Mouse (Mus musculus) MEL (cell line): ENCODE results near the gene BC030500.

Experiments
- CHD1 ChIP-seq: IDR thresholded peaks from 2 replicates; pipeline ENCODE4 v1.6.1; 2012; ENCODE audit warnings: low read depth, mild to moderate bottlenecking, inconsistent platforms, low read length, improper control_type of control experiment
- CHD2 ChIP-seq: IDR thresholded peaks from 2 replicates; pipeline ENCODE4 v1.6.1; 2011; ENCODE audit warnings: low read length, improper control_type of control experiment
- CTCF ChIP-seq, 3 experiments: IDR thresholded peaks in 2 of 3; conservative IDR thresholded peaks in 1 of 3; 2 replicates each; pipeline ENCODE4 v1.5.1; 2011 to 2012; ENCODE audit warnings: low read length in 3 of 3, low read depth in 2 of 3, mild to moderate bottlenecking in 2 of 3, improper control_type of control experiment in 1 of 3, inconsistent platforms in 1 of 3, mixed read lengths in 1 of 3, moderate library complexity in 1 of 3; ENCODE audit not compliant: control insufficient read depth in 1 of 3, insufficient read depth in 1 of 3, poor library complexity in 1 of 3, severe bottlenecking in 1 of 3
- EP300 ChIP-seq, 2 experiments: IDR thresholded peaks; 2 replicates each; pipeline ENCODE4 v1.6.1; 2011; ENCODE audit warnings: improper control_type of control experiment in 2 of 2, low read length in 2 of 2, low read depth in 1 of 2, mild to moderate bottlenecking in 1 of 2
- ETS1 ChIP-seq: IDR thresholded peaks from 2 replicates; pipeline ENCODE4 v1.6.1; 2012; ENCODE audit warnings: low read depth, mild to moderate bottlenecking, inconsistent platforms, low read length, improper control_type of control experiment, moderate library complexity
- GATA1 ChIP-seq: IDR thresholded peaks from 2 replicates; pipeline ENCODE4 v1.6.1; 2011; ENCODE audit warnings: low read depth, low read length, improper control_type of control experiment
- HCFC1 ChIP-seq: IDR thresholded peaks from 2 replicates; pipeline ENCODE4 v1.6.1; 2012; ENCODE audit warnings: low read depth, mild to moderate bottlenecking, inconsistent platforms, low read length, improper control_type of control experiment, moderate library complexity
- MAX ChIP-seq: IDR thresholded peaks from 2 replicates; pipeline ENCODE4 v1.6.1; 2011; ENCODE audit warnings: low read length, improper control_type of control experiment
- USF1 ChIP-seq: IDR thresholded peaks from 2 replicates; pipeline ENCODE4 v1.6.1; 2014; ENCODE audit warnings: low read depth, mild to moderate bottlenecking, inconsistent platforms, low read length, improper control_type of control experiment, moderate library complexity

GRCm38 (mm10) chr8:58890591-58890990 lies 21.0 kb upstream of the BC030500 start:
- TF ChIP-seq GATA1 = no peak
- TF ChIP-seq CTCF (IDR thresholded peaks at IDR 0.05 in 2 of 3, conservative IDR thresholded peaks at IDR 0.05 in 1 of 3; ENCODE audit: control insufficient read depth in 1 of 3, insufficient read depth in 1 of 3, low read depth in 2 of 3, low read length in 3 of 3, poor library complexity in 1 of 3, severe bottlenecking in 1 of 3) = no peak
- TF ChIP-seq HCFC1 = no peak
- no peak for TF ChIP-seq CHD2
- no peak for TF ChIP-seq EP300 (IDR thresholded peaks at IDR 0.05; ENCODE audit: low read depth in 1 of 2, low read length in 2 of 2)
- no peak for TF ChIP-seq USF1
- TF ChIP-seq MAX = no peak
- TF ChIP-seq ETS1 = no peak
- TF ChIP-seq CHD1 = no peak
